Mouse (Mus musculus) liver, adult 2 months (tissue): Measurements from ENCODE around the gene 2900092C05Rik.

ENCODE experiments used
- CTCF ChIP-seq: fragments of 200-500 bp; IDR thresholded peaks from 2 replicates; pipeline ENCODE4 v1.5.1; 2011; ENCODE audit warnings: low read depth, low read length, control low read depth
- POLR2A ChIP-seq: fragments of 200-500 bp; IDR thresholded peaks from 2 replicates; pipeline ENCODE4 v1.6.1; 2011; ENCODE audit warnings: low read length, control low read depth; ENCODE audit not compliant: insufficient read depth; ENCODE audit errors: extremely low read depth

- no peak for TF ChIP-seq CTCF
- peak; percentile 64; the same call in 1 of the 2 replicates for TF ChIP-seq POLR2A
Observed at GRCm38 (mm10) chr7:12478158-12479008, 33.9 kb upstream of the 2900092C05Rik start, which contains the start of gene Zfp606.
